8 mouse cellular contexts compared by ENCODE assay signal in genomic region chr12:72535599-72535998, GRCm38 (mm10). TPM values are rescaled to one million over a fixed set of nuclear protein-coding genes. Genes with fewer than 3 reads are reported as not detected.
A peak's percentile ranks its signal among the peaks of the same experiment; 100 is the strongest.
DNase-seq lines count a peak whose midpoint lies in the region; ATAC-seq and TF ChIP-seq lines count a peak whose summit lies in the region.

No protein-coding gene starts in this region.

- WGBS in heart, adult 2 months = 49% methylated on average over 3 of the region's 3 CpGs
- 51% methylated on average over 3 of the region's 3 CpGs for WGBS in liver, embryonic 12.5 days (ENCODE audit: insufficient replicate concordance)
- 41% methylated on average over 3 of the region's 3 CpGs for WGBS in stomach, embryonic 15.5 days

- ATAC-seq in liver, embryonic 12.5 days = no peak
- ATAC-seq in stomach, embryonic 15.5 days (ENCODE audit: insufficient read depth, low FRiP score, low read depth) = no peak

- H3K4me3 ChIP-seq in heart, adult 2 months = peak overlapping the region; percentile 71
- H3K4me3 ChIP-seq in testis, adult 2 months (ENCODE audit: control insufficient read depth, low read depth, low read length) = peak overlapping the region; percentile 92
- H3K4me3 ChIP-seq in liver, embryonic 12.5 days = peak overlapping the region; percentile 70
- H3K4me3 ChIP-seq in stomach, embryonic 15.5 days (replicated peaks) = peak overlapping the region; percentile 69

- H3K79me2 ChIP-seq in heart, adult 2 months (replicated peaks; ENCODE audit: control insufficient read depth, insufficient read depth, low read length) = no peaks in the 10 kb centered on the region

- no peaks in the 10 kb centered on the region; the same call in 1 of the 2 replicates for H3K36me3 ChIP-seq in heart, adult 2 months (ENCODE audit: control insufficient read depth, insufficient read depth, low read length)
- H3K36me3 ChIP-seq in testis, adult 2 months (ENCODE audit: control insufficient read depth, insufficient read depth, low read length) = peaks cover 3% of the 10 kb centered on the region
- peaks cover 7% of the 10 kb centered on the region for H3K36me3 ChIP-seq in liver, embryonic 12.5 days
- peaks cover 3% of the 10 kb centered on the region; the same call in 1 of the 2 replicates for H3K36me3 ChIP-seq in stomach, embryonic 15.5 days

- no peak for TF ChIP-seq EP300 in heart, adult 2 months (IDR thresholded peaks at IDR 0.05; ENCODE audit: insufficient read depth, low read depth, low read length)

- no peak for DNase-seq in heart, adult 2 months
- DNase-seq in heart, postnatal 36 days = no peak
- no peak for DNase-seq in testis, postnatal 14 days (ENCODE audit: low spot score)
- no peak for DNase-seq in yolk sac, embryonic 10.5 days (ENCODE audit: low spot score)
- DNase-seq in embryo, embryonic 10 days (ENCODE audit: low spot score) = no peak

- H3K9me3 ChIP-seq in liver, embryonic 12.5 days (replicated peaks) = no peaks in the 10 kb centered on the region
- no peaks in the 10 kb centered on the region for H3K9me3 ChIP-seq in stomach, embryonic 15.5 days

- H3K27ac ChIP-seq in heart, adult 2 months = peak overlapping the region; percentile 26; the same call in 1 of the 2 replicates
- peak overlapping the region; percentile 77 for H3K27ac ChIP-seq in testis, adult 2 months (ENCODE audit: control insufficient read depth, insufficient read depth, low read depth, low read length)
- peak overlapping the region; percentile 56; the same call in 1 of the 2 replicates for H3K27ac ChIP-seq in liver, embryonic 12.5 days
- no peak overlapping the region for H3K27ac ChIP-seq in stomach, embryonic 15.5 days

- H3K4me2 ChIP-seq in liver, embryonic 12.5 days = peak overlapping the region; percentile 81
- H3K4me2 ChIP-seq in stomach, embryonic 15.5 days = peak overlapping the region; percentile 74

- H3K9ac ChIP-seq in heart, adult 2 months (ENCODE audit: low read depth, low read length) = no peak overlapping the region
- no peak overlapping the region for H3K9ac ChIP-seq in liver, embryonic 12.5 days
- no peak overlapping the region for H3K9ac ChIP-seq in stomach, embryonic 15.5 days

- H3K27me3 ChIP-seq in heart, adult 2 months (ENCODE audit: control insufficient read depth, insufficient read depth, low read length) = no peaks in the 10 kb centered on the region
- H3K27me3 ChIP-seq in testis, adult 2 months (ENCODE audit: control insufficient read depth, insufficient read depth, low read length) = no peaks in the 10 kb centered on the region
- no peaks in the 10 kb centered on the region for H3K27me3 ChIP-seq in liver, embryonic 12.5 days (replicated peaks)
- H3K27me3 ChIP-seq in stomach, embryonic 15.5 days (replicated peaks) = no peaks in the 10 kb centered on the region

- TF ChIP-seq POLR2A in heart, adult 2 months (IDR thresholded peaks at IDR 0.05; ENCODE audit: insufficient read depth, low read depth, low read length) = no peak
- TF ChIP-seq POLR2A in testis, adult 2 months (IDR thresholded peaks at IDR 0.05; ENCODE audit: control insufficient read depth, low read depth, low read length) = no peak

- intact Hi-C loops in heart, adult 2 months (cut with DNase I) = loop anchor here (10.0 kb wide), 2 partner anchors 219 to 451 kb away; partner anchors contain the start of genes Jkamp, L3hypdh and Ppm1a
- intact Hi-C loops in heart, postnatal 36 days (cut with DNase I) = loop anchor here (5.0 to 10.0 kb wide), 3 partner anchors 127 to 451 kb away; partner anchors contain the start of genes Dhrs7, Jkamp and L3hypdh

- H3K4me1 ChIP-seq in heart, adult 2 months (ENCODE audit: control insufficient read depth, insufficient read depth, low read length) = no peaks in the 10 kb centered on the region; the same call in 1 of the 2 replicates
- peaks cover 2% of the 10 kb centered on the region; the same call in 1 of the 2 replicates for H3K4me1 ChIP-seq in testis, adult 2 months (ENCODE audit: control insufficient read depth, insufficient read depth, low read length)
- peaks cover 18% of the 10 kb centered on the region for H3K4me1 ChIP-seq in liver, embryonic 12.5 days
- H3K4me1 ChIP-seq in stomach, embryonic 15.5 days = peaks cover 3% of the 10 kb centered on the region; the same call in 1 of the 2 replicates

- TF ChIP-seq CTCF in heart, adult 2 months (IDR thresholded peaks at IDR 0.05) = no peak
- no peak for TF ChIP-seq CTCF in testis, adult 2 months (IDR thresholded peaks at IDR 0.05; ENCODE audit: control insufficient read depth, insufficient read depth, insufficient replicate concordance, low read depth, low read length)

RNA-seq across cellular contexts. Expression of gene Pcnx4, which starts 0.6 kb away (rescaled TPM):
- total RNA-seq in heart, adult 2 months (2021) = 1 to 10 TPM; 3.4 to 3.6 TPM
- 2.4 and 4.2 TPM in 2 replicates for polyA plus RNA-seq in heart, adult 2 months (2012; rRNA removed)
- total RNA-seq in heart, postnatal 36 days (2021) = 1 to 10 TPM; 3.3 to 4.2 TPM
- 7.1 and 7.6 TPM in 2 replicates for polyA plus RNA-seq in testis, adult 2 months (2012; rRNA removed)
- polyA plus RNA-seq in liver, embryonic 12.5 days (2016; fragmentation: Nextera tagmentation; extraction: Ambion mirVana) = 4.0 and 4.2 TPM in 2 replicates
- 8.9 and 9.3 TPM in 2 replicates for polyA plus RNA-seq in stomach, embryonic 15.5 days (2015; fragmentation: Nextera tagmentation; extraction: Ambion mirVana)
